Comparison of ENCODE assay signal across 13 mouse cellular contexts in the genomic region with DNA sequence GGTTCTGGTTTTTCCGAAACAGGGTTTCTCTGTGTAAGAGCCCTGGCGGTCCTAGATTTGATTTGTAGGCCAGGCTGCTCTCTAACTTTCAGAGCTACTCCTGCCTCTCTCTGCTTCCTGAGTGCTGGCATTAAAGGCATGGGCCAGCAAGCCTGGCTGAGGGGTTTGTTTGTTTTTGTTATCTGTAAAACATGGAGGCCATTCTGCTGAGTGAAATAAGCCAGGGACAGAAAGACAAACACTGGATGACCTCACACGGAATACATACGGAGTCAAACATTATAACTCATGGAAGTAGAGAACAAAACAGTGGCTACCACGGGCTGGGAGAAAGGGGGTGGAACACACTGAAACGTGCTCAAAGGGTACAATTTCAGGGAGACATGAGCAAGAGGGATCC. TPM values are rescaled to one million over a fixed set of nuclear protein-coding genes. Genes with fewer than 3 reads are reported as not detected.
DNase-seq lines count a peak whose midpoint lies in the region; ATAC-seq lines count a peak whose summit lies in the region.
"Had no signal": no experiment of that assay in that cellular context is flagged by ENCODE, and none has a peak within 500 bp of the region (broad histone marks: within the 10 kb centered on the region; RNA-seq: fewer than 3 reads in every experiment).

No protein-coding gene starts in this region.

- peak overlapping the region; percentile 74; the same call in 1 of the 2 replicates for H3K4me3 ChIP-seq in lung, embryonic 15.5 days
- peak overlapping the region; percentile 72; the same call in 1 of the 2 replicates for H3K4me3 ChIP-seq in limb, embryonic 13.5 days
- no peak overlapping the region for H3K4me3 ChIP-seq in stomach, embryonic 14.5 days (ENCODE audit: low read depth, low read length)

- WGBS in lung, embryonic 15.5 days, result 23% methylated on average over 6 of the region's 6 CpGs
- 78% methylated on average over 6 of the region's 6 CpGs for WGBS in limb, embryonic 13.5 days
- 23% methylated on average over 6 of the region's 6 CpGs for WGBS in stomach, embryonic 14.5 days

- ATAC-seq in lung, embryonic 15.5 days (ENCODE audit: borderline replicate concordance, extremely low read depth, low FRiP score, low TSS enrichment), result no peak
- no peak for ATAC-seq in limb, embryonic 13.5 days (ENCODE audit: low FRiP score, low read depth)
- peak; percentile 35; the same call in 1 of the 2 replicates for ATAC-seq in stomach, embryonic 14.5 days (ENCODE audit: insufficient number of reproducible peaks, insufficient read depth, low FRiP score, low read depth)
- ATAC-seq in cerebellum, adult (ENCODE audit: insufficient number of reproducible peaks, low FRiP score, low TSS enrichment), result no peak
- ATAC-seq: forebrain, embryonic 14.5 days had no signal

- H3K9me3 ChIP-seq in lung, embryonic 15.5 days, result no peaks in the 10 kb centered on the region
- no peaks in the 10 kb centered on the region for H3K9me3 ChIP-seq in limb, embryonic 13.5 days
- no peaks in the 10 kb centered on the region for H3K9me3 ChIP-seq in stomach, embryonic 14.5 days (ENCODE audit: control insufficient read depth, low read depth, low read length)
- H3K9me3 ChIP-seq: hindbrain, embryonic 13.5 days had no signal

- peak overlapping the region; percentile 69 for H3K4me2 ChIP-seq in lung, embryonic 15.5 days
- H3K4me2 ChIP-seq in limb, embryonic 13.5 days (replicated peaks), result peak overlapping the region; percentile 68
- peak overlapping the region; percentile 33 for H3K4me2 ChIP-seq in stomach, embryonic 14.5 days (replicated peaks; ENCODE audit: low read depth, low read length)

- DNase-seq in heart, adult 11 months, result peak; percentile 83
- no peak for DNase-seq in heart, adult 8-10 months (ENCODE audit: low spot score)
- no peak for DNase-seq in lung, postnatal 14 days
- DNase-seq in adrenal gland, postnatal 25 days, result no peak
- DNase-seq: adrenal gland, postnatal 14 days; gastrocnemius, postnatal 10 days; kidney, adult 8-10 months had no signal

- H3K4me1 ChIP-seq in lung, embryonic 15.5 days, result peaks cover 25% of the 10 kb centered on the region
- H3K4me1 ChIP-seq in limb, embryonic 13.5 days, result peaks cover 17% of the 10 kb centered on the region
- peaks cover 15% of the 10 kb centered on the region; the same call in 1 of the 2 replicates for H3K4me1 ChIP-seq in stomach, embryonic 14.5 days (ENCODE audit: control insufficient read depth, insufficient read depth, low read length)
- H3K4me1 ChIP-seq: hindbrain, embryonic 13.5 days had no signal

- no peak overlapping the region for H3K9ac ChIP-seq in lung, embryonic 15.5 days
- no peak overlapping the region for H3K9ac ChIP-seq in limb, embryonic 13.5 days
- no peak overlapping the region for H3K9ac ChIP-seq in stomach, embryonic 14.5 days (replicated peaks; ENCODE audit: low read depth, low read length)
- H3K9ac ChIP-seq: hindbrain, embryonic 13.5 days had no signal

- no peaks in the 10 kb centered on the region for H3K27me3 ChIP-seq in lung, embryonic 15.5 days
- no peaks in the 10 kb centered on the region for H3K27me3 ChIP-seq in limb, embryonic 13.5 days
- H3K27me3 ChIP-seq in stomach, embryonic 14.5 days (ENCODE audit: control insufficient read depth, insufficient read depth, low read length), result no peaks in the 10 kb centered on the region
- H3K27me3 ChIP-seq: hindbrain, embryonic 13.5 days had no signal

- peak overlapping the region; percentile 94; the same call in 1 of the 2 replicates for H3K27ac ChIP-seq in lung, embryonic 15.5 days
- 0 out of 2 replicates have a peak overlapping the region, but pooled peaks have one; percentile 10 for H3K27ac ChIP-seq in limb, embryonic 13.5 days
- H3K27ac ChIP-seq in stomach, embryonic 14.5 days (ENCODE audit: low read length), result peak overlapping the region; percentile 44; the same call in 1 of the 2 replicates
- H3K27ac ChIP-seq: hindbrain, embryonic 13.5 days had no signal

- peaks cover 14% of the 10 kb centered on the region for H3K36me3 ChIP-seq in lung, embryonic 15.5 days
- H3K36me3 ChIP-seq in limb, embryonic 13.5 days, result peaks cover 15% of the 10 kb centered on the region
- H3K36me3 ChIP-seq in stomach, embryonic 14.5 days (ENCODE audit: control insufficient read depth, insufficient read depth, low read length), result peaks cover 11% of the 10 kb centered on the region

RNA-seq across cellular contexts. Expression of gene Aaed1, which starts 1.9 kb away (rescaled TPM):
- total RNA-seq in heart, adult 8-10 months (2022), result 10 to 100 TPM; 56.9 to 69.9 (median 65.3) TPM
- polyA plus RNA-seq in lung, embryonic 15.5 days (2015; fragmentation: Nextera tagmentation; extraction: Ambion mirVana), result 56.5 and 60.2 TPM in 2 replicates
- 38.9 and 41.4 TPM in 2 replicates for polyA plus RNA-seq in limb, embryonic 13.5 days (2015; fragmentation: Nextera tagmentation; extraction: Ambion mirVana)
- polyA plus RNA-seq in stomach, embryonic 14.5 days (2014; fragmentation: Nextera tagmentation; extraction: Ambion mirVana), result 62.3 and 68.3 TPM in 2 replicates
- 47.8 and 54.8 TPM in 2 replicates for total RNA-seq in adrenal gland, postnatal 25 days (2021)

RNA-seq across cellular contexts. Expression of gene Cdc14b, which starts 35.5 kb away (rescaled TPM):
- 10 to 100 TPM in 2 of 4 experiments, 1 to 10 TPM in 2; 7.7 to 11.5 (median 9.7) TPM for total RNA-seq in heart, adult 8-10 months (2022)
- polyA plus RNA-seq in lung, embryonic 15.5 days (2015; fragmentation: Nextera tagmentation; extraction: Ambion mirVana), result 12.4 and 13.5 TPM in 2 replicates
- polyA plus RNA-seq in limb, embryonic 13.5 days (2015; fragmentation: Nextera tagmentation; extraction: Ambion mirVana), result 17.0 and 22.0 TPM in 2 replicates
- polyA plus RNA-seq in stomach, embryonic 14.5 days (2014; fragmentation: Nextera tagmentation; extraction: Ambion mirVana), result 43.9 and 46.0 TPM in 2 replicates
- total RNA-seq in adrenal gland, postnatal 25 days (2021), result 9.7 and 10.2 TPM in 2 replicates

Comparison
In these comparisons a context has a peak if more than half of its experiments do, and no peak if none do; other contexts are left out.
1. H3K27ac ChIP-seq: peak in every context shown above with its lines; median percentile 94 in lung, embryonic 15.5 days; 44 in stomach, embryonic 14.5 days; 10 in limb, embryonic 13.5 days.